Mouse (Mus musculus): ENCODE data around the gene Blcap.

DNA sequence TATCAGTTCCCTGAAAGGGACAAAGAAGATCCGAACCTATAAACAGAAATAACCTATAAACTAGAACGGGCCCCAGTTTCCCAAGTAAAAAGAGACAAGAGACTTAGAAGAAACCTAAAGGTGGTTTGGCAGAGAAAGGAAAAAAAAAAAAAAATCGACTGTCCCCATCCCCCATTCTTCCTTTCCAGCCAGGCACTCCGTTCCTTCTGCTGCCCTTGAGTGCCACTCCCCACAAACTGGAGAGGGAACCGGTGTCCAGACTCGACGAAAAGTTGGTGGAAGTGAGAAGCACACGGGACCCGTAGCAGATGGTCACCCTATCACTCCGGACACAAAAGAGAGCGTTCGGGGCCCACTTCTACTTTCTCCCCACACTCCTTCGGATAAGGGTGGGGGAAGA, 5.6 kb downstream of the Blcap start:
- no peak for TF ChIP-seq CTCF (IDR thresholded peaks at IDR 0.05; ENCODE audit: extremely low read depth, insufficient read length, insufficient replicate concordance, low read depth, low read length)
- TF ChIP-seq POLR2A (IDR thresholded peaks at IDR 0.05; ENCODE audit: low read depth, low read length): no peak

All from small intestine, adult 2 months (tissue).